Mouse (Mus musculus) bone marrow macrophage, adult 2 months (primary cell): ENCODE data around the gene Nr1h2.

Source experiments
- CTCF ChIP-seq: IDR thresholded peaks from 2 replicates; pipeline ENCODE4 v1.5.1; 2012; ENCODE audit warnings: low read depth, mild to moderate bottlenecking, low read length, moderate library complexity
- POLR2A ChIP-seq: IDR thresholded peaks from 2 replicates; pipeline ENCODE4 v1.6.1; 2012; ENCODE audit warnings: mild to moderate bottlenecking, low read depth, low read length, borderline replicate concordance

DNA sequence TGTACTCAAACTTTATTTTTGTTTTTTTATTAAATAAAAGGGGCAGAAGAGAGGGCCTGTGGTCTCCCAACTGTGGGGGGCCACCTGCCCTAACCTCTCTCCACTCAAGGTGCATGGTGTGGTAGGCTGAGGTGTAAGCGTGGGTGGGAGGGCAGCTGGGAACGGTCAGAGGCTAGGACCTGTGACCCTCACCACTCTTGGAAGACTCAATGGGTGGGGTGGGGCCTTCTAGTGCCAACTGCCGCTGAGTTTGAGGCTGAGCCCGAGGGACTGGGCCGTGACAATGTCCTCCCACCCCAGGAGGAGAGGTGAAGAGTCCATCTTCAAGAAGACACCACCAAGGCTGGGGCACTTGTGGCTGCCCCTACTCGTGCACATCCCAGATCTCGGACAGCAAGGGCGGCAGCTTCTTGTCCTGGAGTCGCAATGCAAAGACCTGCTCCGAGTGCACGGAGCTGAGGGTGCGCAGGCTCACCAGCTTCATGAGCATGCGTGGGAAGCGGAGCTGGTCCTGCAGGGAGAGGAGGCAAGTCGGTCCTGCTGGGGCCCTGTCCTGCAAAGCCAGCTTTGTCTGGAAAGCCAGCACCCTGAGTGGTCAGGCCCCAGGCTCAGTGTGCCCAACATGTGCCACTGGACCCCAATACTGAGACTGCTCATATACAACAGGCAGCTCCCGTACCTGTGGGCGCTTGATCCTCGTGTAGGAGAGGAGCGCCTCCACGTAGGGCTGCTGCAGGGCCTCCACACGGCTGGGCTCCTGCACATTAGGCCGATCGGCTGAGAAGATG is 3.9 kb downstream of the Nr1h2 start:
- no peak for TF ChIP-seq POLR2A
- no peak for TF ChIP-seq CTCF
